Mouse (Mus musculus) cerebellum, adult 8-10 months (tissue): Measurements from ENCODE around the gene Lpar2.

Experiments used
- DNase-seq: peaks from one replicate; pipeline ENCODE4 v3.0.0; 2022

Lpar2 gene

GRCm38 (mm10) chr8:69822386-69823191, at the start of gene Lpar2:
Lpar2 (plus strand) TSS chr8:69822429.
- DNase-seq: no peak

GRCm38 (mm10) chr8:69774503-69775148, 47.6 kb upstream of the Lpar2 start, which contains the start of gene Gm20422:
Gm20422 (minus strand) TSS chr8:69774886.
- DNase-seq: peak; percentile 87

- no peak for DNase-seq
Observed at GRCm38 (mm10) chr8:69775149-69775534, 47.1 kb upstream of the Lpar2 start.

- no peak for DNase-seq
Observed at GRCm38 (mm10) chr8:69777111-69777510, 45.1 kb upstream of the Lpar2 start.

- DNase-seq: no peak
Observed at GRCm38 (mm10) chr8:69789105-69789504, 33.1 kb upstream of the Lpar2 start.

- no peak for DNase-seq
Observed at GRCm38 (mm10) chr8:69789731-69790130, 32.5 kb upstream of the Lpar2 start.

GRCm38 (mm10) chr8:69790364-69790763, 31.9 kb upstream of the Lpar2 start:
- DNase-seq: no peak

GRCm38 (mm10) chr8:69790773-69791367, 31.4 kb upstream of the Lpar2 start, which contains the start of the genes Atp13a1 and Zfp866:
Atp13a1 (plus strand) TSS chr8:69791163.
Zfp866 (minus strand) TSS chr8:69791178.
- peak; percentile 86 for DNase-seq

GRCm38 (mm10) chr8:69791415-69792068, 30.7 kb upstream of the Lpar2 start:
- DNase-seq: no peak

GRCm38 (mm10) chr8:69793666-69794065, 28.6 kb upstream of the Lpar2 start:
- DNase-seq: no peak

- DNase-seq: no peak
Observed at GRCm38 (mm10) chr8:69794096-69794495, 28.1 kb upstream of the Lpar2 start.

GRCm38 (mm10) chr8:69794901-69795300, 27.3 kb upstream of the Lpar2 start:
- DNase-seq: no peak

- DNase-seq: no peak
Observed at GRCm38 (mm10) chr8:69796721-69797345, 25.4 kb upstream of the Lpar2 start.

- no peak for DNase-seq
Observed at GRCm38 (mm10) chr8:69797661-69798060, 24.6 kb upstream of the Lpar2 start.

GRCm38 (mm10) chr8:69799261-69799660, 23.0 kb upstream of the Lpar2 start:
- DNase-seq: no peak

GRCm38 (mm10) chr8:69799946-69800345, 22.3 kb upstream of the Lpar2 start:
- no peak for DNase-seq

GRCm38 (mm10) chr8:69801796-69802195, 20.4 kb upstream of the Lpar2 start:
- no peak for DNase-seq

- no peak for DNase-seq
Observed at GRCm38 (mm10) chr8:69802216-69802615, 20.0 kb upstream of the Lpar2 start.

- no peak for DNase-seq
Observed at GRCm38 (mm10) chr8:69803366-69803765, 18.9 kb upstream of the Lpar2 start.

GRCm38 (mm10) chr8:69804537-69804936, 17.7 kb upstream of the Lpar2 start:
- no peak for DNase-seq

- DNase-seq: no peak
Observed at GRCm38 (mm10) chr8:69805086-69805485, 17.1 kb upstream of the Lpar2 start.

- no peak for DNase-seq
Observed at GRCm38 (mm10) chr8:69805491-69805890, 16.7 kb upstream of the Lpar2 start.

GRCm38 (mm10) chr8:69807236-69807635, 15.0 kb upstream of the Lpar2 start:
- no peak for DNase-seq
